In genomic region chr3:96239949-96240798, GRCm38 (mm10) we compare ENCODE assay signal across 8 mouse cellular contexts. TPM values are rescaled to one million over a fixed set of nuclear protein-coding genes. Genes with fewer than 3 reads are reported as not detected.
DNase-seq lines count a peak whose midpoint lies in the region; ATAC-seq and TF ChIP-seq lines count a peak whose summit lies in the region.
"Not testable (repeated sequence)": the region's sequence is repeated elsewhere in the genome, so short reads cannot be mapped to it uniquely, and the experiment has no call there.

Gene Hist2h2aa2, minus strand, starts transcription at chr3:96240276.

- H3K4me3 ChIP-seq in bone marrow macrophage, adult 2 months (ENCODE audit: insufficient read depth, low read length) = peak within 1 kb of the TSS; percentile 59
- H3K4me3 ChIP-seq in heart, embryonic 13.5 days = peak within 1 kb of the TSS; percentile 46
- 0 out of 2 replicates have a peak within 1 kb of the TSS, but pooled peaks have one; percentile 12 for H3K4me3 ChIP-seq in liver, embryonic 11.5 days (ENCODE audit: low read depth, low read length)
- peak within 1 kb of the TSS; percentile 4; the same call in 1 of the 2 replicates for H3K4me3 ChIP-seq in stomach, embryonic 14.5 days (ENCODE audit: low read depth, low read length)

- H3K36me3 ChIP-seq in heart, embryonic 13.5 days; liver, embryonic 11.5 days (ENCODE audit: control insufficient read depth, insufficient read depth, low read length); stomach, embryonic 14.5 days (ENCODE audit: control insufficient read depth, insufficient read depth, low read length): not testable (repeated sequence)

- peaks cover 34% of the 10 kb centered on the region for H3K4me1 ChIP-seq in bone marrow macrophage, adult 2 months (ENCODE audit: control insufficient read depth, insufficient read depth, low read length)
- H3K4me1 ChIP-seq in heart, embryonic 13.5 days = peaks cover 42% of the 10 kb centered on the region
- peaks cover 20% of the 10 kb centered on the region for H3K4me1 ChIP-seq in liver, embryonic 11.5 days (replicated peaks; ENCODE audit: control insufficient read depth, insufficient read depth, low read length)
- peaks cover 18% of the 10 kb centered on the region for H3K4me1 ChIP-seq in stomach, embryonic 14.5 days (ENCODE audit: control insufficient read depth, insufficient read depth, low read length)

- TF ChIP-seq CTCF in bone marrow macrophage, adult 2 months (IDR thresholded peaks at IDR 0.05; ENCODE audit: low read depth, low read length) = not testable (repeated sequence)

- WGBS in heart, embryonic 13.5 days = 7% methylated on average over 20 of the region's 85 CpGs
- 5% methylated on average over 24 of the region's 85 CpGs for WGBS in liver, embryonic 11.5 days
- WGBS in stomach, embryonic 14.5 days = 5% methylated on average over 24 of the region's 85 CpGs

- H3K4me2 ChIP-seq in heart, embryonic 13.5 days = peak within 1 kb of the TSS; percentile 61
- H3K4me2 ChIP-seq in liver, embryonic 11.5 days = peak within 1 kb of the TSS; percentile 48
- H3K4me2 ChIP-seq in stomach, embryonic 14.5 days (replicated peaks; ENCODE audit: low read depth, low read length) = peak within 1 kb of the TSS; percentile 30

- ATAC-seq in heart, embryonic 13.5 days (ENCODE audit: extremely low read depth, insufficient number of reproducible peaks, low FRiP score, low TSS enrichment) = peak; percentile 78
- peak; percentile 66 for ATAC-seq in liver, embryonic 11.5 days (replicated peaks; ENCODE audit: low FRiP score)
- ATAC-seq in stomach, embryonic 14.5 days (ENCODE audit: insufficient number of reproducible peaks, insufficient read depth, low FRiP score, low read depth) = peak; percentile 85

- not testable (repeated sequence) for H3K9me3 ChIP-seq in heart, embryonic 13.5 days; liver, embryonic 11.5 days (ENCODE audit: control insufficient read depth, low read length); stomach, embryonic 14.5 days (ENCODE audit: control insufficient read depth, low read depth, low read length)

- not testable (repeated sequence) for TF ChIP-seq POLR2A in bone marrow macrophage, adult 2 months (IDR thresholded peaks at IDR 0.05; ENCODE audit: borderline replicate concordance, low read depth, low read length)

- peak within 1 kb of the TSS; percentile 80 for H3K27ac ChIP-seq in bone marrow macrophage, adult 2 months (ENCODE audit: insufficient read depth, low read depth, low read length)
- peak within 1 kb of the TSS; percentile 84 for H3K27ac ChIP-seq in heart, embryonic 13.5 days (replicated peaks)
- H3K27ac ChIP-seq in liver, embryonic 11.5 days (ENCODE audit: low read depth, low read length) = peak within 1 kb of the TSS; percentile 76
- H3K27ac ChIP-seq in stomach, embryonic 14.5 days (ENCODE audit: low read length) = peak within 1 kb of the TSS; percentile 84

- peak; percentile 75 for DNase-seq in A20 (ENCODE audit: low read depth, low spot score)
- DNase-seq in fibroblast of lung, adult 2 months (ENCODE audit: low read depth) = peak; percentile 55
- DNase-seq in kidney, postnatal 10 days = peak; percentile 96
- DNase-seq in liver, embryonic 11.5 days (ENCODE audit: low spot score) = not testable (repeated sequence)
- peak; percentile 74 for DNase-seq in naive thymus-derived CD4-positive, alpha-beta T cell, adult 2 months (ENCODE audit: low read depth)

- not testable (repeated sequence) for H3K27me3 ChIP-seq in heart, embryonic 13.5 days (replicated peaks); liver, embryonic 11.5 days (replicated peaks; ENCODE audit: control insufficient read depth, insufficient read depth, low read length); stomach, embryonic 14.5 days (ENCODE audit: control insufficient read depth, insufficient read depth, low read length)

- H3K9ac ChIP-seq in heart, embryonic 13.5 days = peak within 1 kb of the TSS; percentile 79
- H3K9ac ChIP-seq in liver, embryonic 11.5 days (ENCODE audit: low read depth, low read length) = peak within 1 kb of the TSS; percentile 17; the same call in 1 of the 2 replicates
- peak within 1 kb of the TSS; percentile 31; the same call in 1 of the 2 replicates for H3K9ac ChIP-seq in stomach, embryonic 14.5 days (replicated peaks; ENCODE audit: low read depth, low read length)

RNA-seq across cellular contexts. Expression of gene Hist2h2aa2, which starts in this region (rescaled TPM):
- 14.5 and 22.9 TPM in 2 replicates for polyA plus RNA-seq in bone marrow macrophage, adult 2 months (2012; ENCODE audit: insufficient read depth, insufficient read length, missing spikeins)
- 34.7 and 49.3 TPM in 2 replicates for polyA plus RNA-seq in heart, embryonic 13.5 days (2015; fragmentation: Nextera tagmentation; extraction: Ambion mirVana)
- polyA plus RNA-seq in liver, embryonic 11.5 days (2014; fragmentation: Nextera tagmentation; extraction: Ambion mirVana) = 27.8 and 34.5 TPM in 2 replicates
- polyA plus RNA-seq in stomach, embryonic 14.5 days (2014; fragmentation: Nextera tagmentation; extraction: Ambion mirVana) = 54.1 and 54.7 TPM in 2 replicates

Comparison
In these comparisons a context has a peak if more than half of its experiments do, and no peak if none do; other contexts are left out.
1. H3K4me3 ChIP-seq: peak in every context shown above with its lines; median percentile 59 in bone marrow macrophage, adult 2 months; 46 in heart, embryonic 13.5 days; 12 in liver, embryonic 11.5 days; 4 in stomach, embryonic 14.5 days.
2. H3K9ac ChIP-seq: peak in every context shown above with its lines; median percentile 79 in heart, embryonic 13.5 days; 31 in stomach, embryonic 14.5 days; 17 in liver, embryonic 11.5 days.